ENCODE assay signal across 10 mouse cellular contexts in genomic region chr4:86498754-86499153, GRCm38 (mm10). TPM values are rescaled to one million over a fixed set of nuclear protein-coding genes. Genes with fewer than 3 reads are reported as not detected.
A peak's percentile ranks its signal among the peaks of the same experiment; 100 is the strongest.
DNase-seq lines count a peak whose midpoint lies in the region; ATAC-seq and TF ChIP-seq lines count a peak whose summit lies in the region.
"Had no signal": no experiment of that assay in that cellular context is flagged by ENCODE, and none has a peak within 500 bp of the region (broad histone marks: within the 10 kb centered on the region; RNA-seq: fewer than 3 reads in every experiment).

No protein-coding gene starts in this region.

- no peak overlapping the region for H3K4me2 ChIP-seq in intestine, embryonic 15.5 days (replicated peaks)
- no peak overlapping the region for H3K4me2 ChIP-seq in lung, embryonic 15.5 days
- H3K4me2 ChIP-seq in forebrain, embryonic 11.5 days (ENCODE audit: low read depth, low read length, severe bottlenecking), result no peak overlapping the region
- H3K4me2 ChIP-seq in midbrain, postnatal 0 days (ENCODE audit: low read depth, low read length, poor library complexity, severe bottlenecking), result no peak overlapping the region
- H3K4me2 ChIP-seq: hindbrain, embryonic 12.5 days; limb, embryonic 15.5 days had no signal

- 31% methylated on average over 5 of the region's 5 CpGs for WGBS in intestine, embryonic 15.5 days
- 19% methylated on average over 5 of the region's 5 CpGs for WGBS in lung, embryonic 15.5 days
- 80% methylated on average over 5 of the region's 5 CpGs for WGBS in forebrain, embryonic 11.5 days
- WGBS in midbrain, postnatal 0 days, result 74% methylated on average over 5 of the region's 5 CpGs

- H3K4me3 ChIP-seq in intestine, embryonic 15.5 days (replicated peaks), result no peak overlapping the region
- no peak overlapping the region for H3K4me3 ChIP-seq in lung, embryonic 15.5 days
- H3K4me3 ChIP-seq in forebrain, embryonic 11.5 days (ENCODE audit: low read depth, low read length), result no peak overlapping the region
- no peak overlapping the region for H3K4me3 ChIP-seq in midbrain, postnatal 0 days (ENCODE audit: low read depth, low read length)
- H3K4me3 ChIP-seq: hindbrain, embryonic 12.5 days; limb, embryonic 15.5 days had no signal

- H3K9me3 ChIP-seq in intestine, embryonic 15.5 days, result no peaks in the 10 kb centered on the region
- H3K9me3 ChIP-seq in lung, embryonic 15.5 days, result no peaks in the 10 kb centered on the region
- no peaks in the 10 kb centered on the region for H3K9me3 ChIP-seq in forebrain, embryonic 11.5 days (ENCODE audit: control insufficient read depth, low read length)
- H3K9me3 ChIP-seq in midbrain, postnatal 0 days (ENCODE audit: low read length), result no peaks in the 10 kb centered on the region
- H3K9me3 ChIP-seq: hindbrain, embryonic 12.5 days; limb, embryonic 15.5 days had no signal

- H3K4me1 ChIP-seq in intestine, embryonic 15.5 days (replicated peaks), result no peaks in the 10 kb centered on the region
- H3K4me1 ChIP-seq in lung, embryonic 15.5 days, result peaks cover 4% of the 10 kb centered on the region; the same call in 1 of the 2 replicates
- no peaks in the 10 kb centered on the region for H3K4me1 ChIP-seq in forebrain, embryonic 11.5 days (replicated peaks; ENCODE audit: control insufficient read depth, insufficient read depth, low read length)
- no peaks in the 10 kb centered on the region for H3K4me1 ChIP-seq in midbrain, postnatal 0 days (ENCODE audit: insufficient read depth, low read length)
- H3K4me1 ChIP-seq: hindbrain, embryonic 12.5 days had no signal

- no peak overlapping the region for H3K27ac ChIP-seq in intestine, embryonic 15.5 days
- H3K27ac ChIP-seq in lung, embryonic 15.5 days, result 0 out of 2 replicates have a peak overlapping the region, but pooled peaks have one; percentile 20
- no peak overlapping the region for H3K27ac ChIP-seq in forebrain, embryonic 11.5 days (ENCODE audit: low read depth, low read length)
- no peak overlapping the region for H3K27ac ChIP-seq in midbrain, postnatal 0 days (ENCODE audit: low read depth, low read length)
- H3K27ac ChIP-seq: hindbrain, embryonic 12.5 days; limb, embryonic 15.5 days had no signal

- H3K36me3 ChIP-seq in intestine, embryonic 15.5 days, result no peaks in the 10 kb centered on the region
- H3K36me3 ChIP-seq in lung, embryonic 15.5 days, result no peaks in the 10 kb centered on the region
- no peaks in the 10 kb centered on the region for H3K36me3 ChIP-seq in forebrain, embryonic 11.5 days (ENCODE audit: control insufficient read depth, insufficient read depth, low read length)
- no peaks in the 10 kb centered on the region for H3K36me3 ChIP-seq in midbrain, postnatal 0 days (ENCODE audit: insufficient read depth, low read length)
- H3K36me3 ChIP-seq: hindbrain, embryonic 12.5 days; limb, embryonic 15.5 days had no signal

- H3K9ac ChIP-seq in intestine, embryonic 15.5 days, result no peak overlapping the region
- no peak overlapping the region for H3K9ac ChIP-seq in lung, embryonic 15.5 days
- H3K9ac ChIP-seq in forebrain, embryonic 11.5 days (ENCODE audit: low read length), result no peak overlapping the region
- H3K9ac ChIP-seq in midbrain, postnatal 0 days (replicated peaks; ENCODE audit: low read length, poor library complexity, severe bottlenecking), result no peak overlapping the region
- H3K9ac ChIP-seq: hindbrain, embryonic 12.5 days; limb, embryonic 15.5 days had no signal

- no peaks in the 10 kb centered on the region for H3K27me3 ChIP-seq in intestine, embryonic 15.5 days (replicated peaks)
- H3K27me3 ChIP-seq in lung, embryonic 15.5 days, result peaks cover under 1% of the 10 kb centered on the region; the same call in 1 of the 2 replicates
- no peaks in the 10 kb centered on the region for H3K27me3 ChIP-seq in forebrain, embryonic 11.5 days (ENCODE audit: control insufficient read depth, insufficient read depth, low read length)
- no peaks in the 10 kb centered on the region for H3K27me3 ChIP-seq in midbrain, postnatal 0 days (ENCODE audit: insufficient read depth, low read length)
- H3K27me3 ChIP-seq: hindbrain, embryonic 12.5 days; limb, embryonic 15.5 days had no signal

- TF ChIP-seq CTCF in midbrain, postnatal 0 days (IDR thresholded peaks at IDR 0.05), result no peak

- DNase-seq in retina, postnatal 1 day, result peak; percentile 3
- no peak for DNase-seq in retina, embryonic 14.5 days (ENCODE audit: low spot score)
- DNase-seq in forebrain, embryonic 11.5 days (ENCODE audit: low spot score), result no peak
- DNase-seq in midbrain, postnatal 0 days (ENCODE audit: low spot score), result no peak
- no peak for DNase-seq in left cerebral cortex, adult 18-20 months (ENCODE audit: low spot score in 2 of 2)

- peak; percentile 86 for ATAC-seq in intestine, embryonic 15.5 days
- peak; percentile 89 for ATAC-seq in lung, embryonic 15.5 days (ENCODE audit: borderline replicate concordance, extremely low read depth, low FRiP score, low TSS enrichment)
- ATAC-seq in forebrain, embryonic 11.5 days (replicated peaks; ENCODE audit: low FRiP score), result no peak
- ATAC-seq in midbrain, postnatal 0 days (ENCODE audit: low FRiP score), result no peak

RNA-seq across cellular contexts. Expression of gene Saxo1, which starts 59.4 kb away (rescaled TPM):
- not detected in 2 replicates for polyA plus RNA-seq in intestine, embryonic 15.5 days (2015; fragmentation: Nextera tagmentation; extraction: Ambion mirVana)
- polyA plus RNA-seq in lung, embryonic 15.5 days (2015; fragmentation: Nextera tagmentation; extraction: Ambion mirVana), result not detected in 2 replicates
- polyA plus RNA-seq in forebrain, embryonic 11.5 days (2014; fragmentation: Nextera tagmentation; extraction: Ambion mirVana), result not detected in 2 replicates
- not detected in 2 replicates for total RNA-seq in midbrain, postnatal 0 days (2014; rRNA removed)
- polyA plus RNA-seq in midbrain, postnatal 0 days (2015; fragmentation: Nextera tagmentation; extraction: Ambion mirVana), result not detected in 2 replicates
- not detected for total RNA-seq in left cerebral cortex, adult 18-20 months (2021)
- total RNA-seq: MEL had no signal
- polyA plus RNA-seq: hindbrain, embryonic 12.5 days had no signal

Comparison
In these comparisons a context has a peak if more than half of its experiments do, and no peak if none do; other contexts are left out.
1. ATAC-seq: peak in intestine, embryonic 15.5 days (single experiment) and lung, embryonic 15.5 days (single experiment); none in forebrain, embryonic 11.5 days (single experiment) and midbrain, postnatal 0 days (single experiment).